Mouse (Mus musculus) liver, adult 2 months (tissue): ENCODE measurements at regions not wholly inside any gene's neighbourhood (a gene's known extent, or its start where the extent isn't known, plus 50 kb on each side); places are given as distances from the start of the nearest gene placed in this dataset.

Experiments
- DNase-seq: peaks from one replicate; pipeline ENCODE4 v3.0.0-alpha.2; 2011; ENCODE audit warnings: low read depth, low spot score; ENCODE audit errors: extremely low read depth
- H3K27ac ChIP-seq: fragments of 200-500 bp; replicated peaks from 2 replicates; pipeline ENCODE4 v1.5.1; 2012; ENCODE audit warnings: low read depth, mild to moderate bottlenecking, control low read depth, inconsistent platforms, low read length; ENCODE audit not compliant: insufficient read depth
- H3K27me3 ChIP-seq: fragments of 200-500 bp; 2 replicates; pipeline ENCODE4 v1.6.1; 2012; ENCODE audit warnings: mild to moderate bottlenecking, moderate library complexity, low read length, inconsistent platforms; ENCODE audit not compliant: control insufficient read depth, insufficient read depth
- H3K36me3 ChIP-seq: fragments of 200-500 bp; 2 replicates; pipeline ENCODE4 v1.6.1; 2012; ENCODE audit warnings: low read length, inconsistent platforms; ENCODE audit not compliant: control insufficient read depth, insufficient read depth
- H3K4me1 ChIP-seq: fragments of 200-500 bp; 2 replicates; pipeline ENCODE4 v1.6.1; 2011; ENCODE audit warnings: low read length; ENCODE audit not compliant: control insufficient read depth, insufficient read depth
- H3K4me3 ChIP-seq: fragments of 200-500 bp; 2 replicates; pipeline ENCODE4 v1.5.1; 2011; ENCODE audit warnings: low read depth, mild to moderate bottlenecking, control low read depth, low read length, moderate library complexity; ENCODE audit not compliant: insufficient read depth
- H3K79me2 ChIP-seq: fragments of 200-500 bp; 2 replicates; pipeline ENCODE4 v1.6.1; 2012; ENCODE audit warnings: inconsistent platforms, mild to moderate bottlenecking, low read length, moderate library complexity; ENCODE audit not compliant: control insufficient read depth, insufficient read depth
- H3K9ac ChIP-seq: fragments of 200-500 bp; 2 replicates; pipeline ENCODE4 v1.6.1; 2012; ENCODE audit warnings: low read depth, mild to moderate bottlenecking, control low read depth, inconsistent platforms, low read length
- CTCF ChIP-seq: fragments of 200-500 bp; IDR thresholded peaks from 2 replicates; pipeline ENCODE4 v1.5.1; 2011; ENCODE audit warnings: low read depth, low read length, control low read depth
- POLR2A ChIP-seq: fragments of 200-500 bp; IDR thresholded peaks from 2 replicates; pipeline ENCODE4 v1.6.1; 2011; ENCODE audit warnings: low read length, control low read depth; ENCODE audit not compliant: insufficient read depth; ENCODE audit errors: extremely low read depth
- WGBS: fragments of 180-500 bp; shearing (Covaris S2); methylation state at CpG from one replicate; pipeline ENCODE4 v1.1.7; 2018; 5-methylcytosine and 5-hydroxymethylcytosine counted together

GRCm38 (mm10) chr6:84474835-84475234 is 118.9 kb downstream of the Cyp26b1 start:
- no peaks in the 10 kb centered on the region for H3K79me2 ChIP-seq
- H3K36me3 ChIP-seq = no peaks in the 10 kb centered on the region
- no peak for DNase-seq
- H3K4me1 ChIP-seq = no peaks in the 10 kb centered on the region
- no peak overlapping the region for H3K4me3 ChIP-seq
- no peaks in the 10 kb centered on the region for H3K27me3 ChIP-seq
- TF ChIP-seq CTCF (no peak), POLR2A (no peak)
- no peak overlapping the region for H3K9ac ChIP-seq
- no peak overlapping the region for H3K27ac ChIP-seq

DNA sequence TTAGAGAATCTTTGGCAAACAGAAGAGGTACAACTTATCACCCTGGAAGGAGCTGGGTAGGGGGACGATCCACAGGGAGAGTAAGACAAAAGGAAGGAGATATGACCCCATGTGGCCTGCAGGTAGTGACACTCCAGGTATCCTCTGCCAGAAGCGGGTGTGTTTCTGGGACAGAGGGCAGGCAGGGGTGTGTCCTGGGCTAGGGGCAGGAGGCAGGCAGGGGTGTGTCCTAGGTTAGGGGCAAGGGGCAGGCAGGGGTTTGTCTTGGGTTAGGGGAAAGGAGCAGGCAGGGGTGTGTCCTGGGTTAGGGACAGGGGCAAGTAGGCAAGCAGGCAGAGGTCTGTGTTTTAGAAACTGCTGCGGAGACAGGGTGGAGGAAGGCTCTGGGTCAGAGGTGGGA is 120.5 kb downstream of the Cyp26b1 start:
- Histone ChIP-seq H3K27me3 (0 out of 2 replicates have a peak, but pooled peaks cover under 1% of the 10 kb centered on the region), H3K36me3 (no peaks in the 10 kb centered on the region), H3K27ac (no peak overlapping the region), H3K4me3 (no peak overlapping the region), H3K79me2 (no peaks in the 10 kb centered on the region), H3K9ac (no peak overlapping the region), H3K4me1 (no peaks in the 10 kb centered on the region)
- no peak for TF ChIP-seq CTCF
- TF ChIP-seq POLR2A = no peak
- WGBS = 64% methylated on average over 3 of the region's 3 CpGs
- DNase-seq = no peak

DNA sequence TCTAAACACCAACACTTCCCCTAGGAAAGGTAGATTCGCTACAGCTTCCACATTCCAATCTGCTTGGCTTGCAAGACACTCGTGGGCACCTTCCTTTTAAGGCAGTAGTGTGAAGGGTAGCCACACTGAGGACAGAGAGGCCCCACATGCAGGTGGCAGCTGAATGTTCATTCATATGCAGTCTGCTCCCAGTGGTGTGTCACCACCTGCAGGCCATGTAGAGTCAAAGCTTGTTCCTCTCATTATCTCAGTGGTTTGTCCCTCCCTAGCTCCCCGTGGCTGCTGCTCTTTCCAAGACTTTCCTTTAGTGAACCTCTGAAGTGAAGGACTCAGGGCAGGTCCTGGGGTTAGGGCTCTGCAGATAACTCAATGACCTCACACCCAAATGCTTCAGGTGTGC is 121.4 kb downstream of the Cyp26b1 start:
- Histone ChIP-seq H3K79me2 (no peaks in the 10 kb centered on the region), H3K4me1 (no peaks in the 10 kb centered on the region), H3K4me3 (no peak overlapping the region), H3K36me3 (no peaks in the 10 kb centered on the region), H3K27me3 (0 out of 2 replicates have a peak, but pooled peaks cover 2% of the 10 kb centered on the region), H3K27ac (no peak overlapping the region), H3K9ac (no peak overlapping the region)
- WGBS = 33% methylated on average over 3 of the region's 3 CpGs
- DNase-seq = no peak
- no peak for TF ChIP-seq POLR2A
- no peak for TF ChIP-seq CTCF

GRCm38 (mm10) chr6:84467319-84467718 is 126.4 kb downstream of the Cyp26b1 start:
- Histone ChIP-seq H3K4me3 (no peak overlapping the region), H3K36me3 (no peaks in the 10 kb centered on the region), H3K4me1 (no peaks in the 10 kb centered on the region), H3K9ac (no peak overlapping the region), H3K27me3 (0 out of 2 replicates have a peak, but pooled peaks cover 5% of the 10 kb centered on the region), H3K79me2 (no peaks in the 10 kb centered on the region), H3K27ac (no peak overlapping the region)
- no peak for TF ChIP-seq POLR2A
- no peak for TF ChIP-seq CTCF
- DNase-seq = no peak
- WGBS = 84% methylated on average over 3 of the region's 3 CpGs

- Histone ChIP-seq H3K9ac (no peak overlapping the region), H3K27me3 (0 out of 2 replicates have a peak, but pooled peaks cover 5% of the 10 kb centered on the region), H3K79me2 (no peaks in the 10 kb centered on the region), H3K27ac (no peak overlapping the region), H3K4me1 (no peaks in the 10 kb centered on the region), H3K36me3 (no peaks in the 10 kb centered on the region), H3K4me3 (no peak overlapping the region)
- TF ChIP-seq CTCF = no peak
- no peak for TF ChIP-seq POLR2A
- WGBS = 77% methylated on average over 7 of the region's 7 CpGs
- no peak for DNase-seq
Observed at GRCm38 (mm10) chr6:84466223-84466622, 127.5 kb downstream of the Cyp26b1 start.

DNA sequence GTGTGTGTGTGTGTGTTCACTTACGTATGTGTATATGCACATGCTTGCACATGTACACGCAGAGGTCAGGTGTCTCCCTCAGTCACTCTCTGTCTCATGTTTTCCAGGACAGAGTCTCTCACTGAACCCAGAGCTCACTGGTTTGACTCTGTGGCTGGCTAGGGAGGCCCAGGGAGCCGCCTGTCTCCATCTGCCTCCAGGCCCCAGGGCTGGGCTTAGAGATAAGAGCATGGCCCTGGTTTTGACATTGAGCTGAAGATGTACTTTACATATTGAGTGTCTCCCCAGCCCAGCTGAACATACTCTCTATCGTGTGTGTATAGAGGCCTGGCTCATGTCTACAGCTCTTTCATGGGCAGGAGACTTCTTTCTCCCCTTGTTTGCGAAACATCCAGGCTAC is 128.1 kb downstream of the Cyp26b1 start:
- Histone ChIP-seq H3K9ac (no peak overlapping the region), H3K27me3 (0 out of 2 replicates have a peak, but pooled peaks cover 5% of the 10 kb centered on the region), H3K36me3 (no peaks in the 10 kb centered on the region), H3K79me2 (no peaks in the 10 kb centered on the region), H3K27ac (no peak overlapping the region), H3K4me3 (no peak overlapping the region), H3K4me1 (no peaks in the 10 kb centered on the region)
- 87% methylated on average over 5 of the region's 5 CpGs for WGBS
- TF ChIP-seq CTCF (no peak), POLR2A (no peak)
- DNase-seq = no peak
